Mouse (Mus musculus) telencephalon, adult 2 months (tissue): ENCODE data around the gene Tm9sf1.

Source experiments
- DNase-seq: peaks from one replicate; pipeline ENCODE4 v3.0.0-alpha.2; 2011; ENCODE audit warnings: low read depth, low spot score

Gene Tm9sf1

DNA sequence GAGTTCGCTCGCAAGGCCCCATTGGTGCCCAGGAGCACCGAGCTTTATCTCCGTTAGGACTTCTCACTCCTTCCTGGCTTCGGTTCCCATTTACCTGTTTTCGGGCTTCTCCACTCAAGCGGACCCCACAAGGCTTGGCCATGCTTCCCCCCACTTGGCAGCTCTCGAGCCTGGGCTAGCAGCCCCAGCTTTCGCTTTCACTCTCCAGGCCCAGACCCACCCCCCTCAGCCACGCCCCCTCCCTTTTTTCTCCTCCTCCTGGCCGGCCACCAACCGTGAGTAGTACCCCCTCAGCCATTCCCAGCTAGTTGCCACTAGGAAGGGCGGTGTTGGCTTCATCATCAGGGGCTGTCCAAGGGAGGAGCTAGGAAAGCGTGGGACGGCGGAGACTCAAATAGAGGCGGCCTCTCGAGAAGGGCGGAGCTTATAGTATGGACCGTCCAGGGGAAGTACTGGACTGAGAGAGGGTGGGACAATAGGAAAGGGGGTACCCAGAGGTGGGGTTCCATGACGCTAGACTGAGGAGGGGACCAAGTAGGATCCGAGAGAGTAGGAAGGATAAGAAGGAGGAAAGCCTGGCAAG lies 52.8 kb downstream of the Tm9sf1 start, which contains the start of gene Psme2:
TSS of gene Psme2 (minus strand) at position 366 of the 583 bp plus-strand sequence.
- DNase-seq = peak; percentile 97

DNA sequence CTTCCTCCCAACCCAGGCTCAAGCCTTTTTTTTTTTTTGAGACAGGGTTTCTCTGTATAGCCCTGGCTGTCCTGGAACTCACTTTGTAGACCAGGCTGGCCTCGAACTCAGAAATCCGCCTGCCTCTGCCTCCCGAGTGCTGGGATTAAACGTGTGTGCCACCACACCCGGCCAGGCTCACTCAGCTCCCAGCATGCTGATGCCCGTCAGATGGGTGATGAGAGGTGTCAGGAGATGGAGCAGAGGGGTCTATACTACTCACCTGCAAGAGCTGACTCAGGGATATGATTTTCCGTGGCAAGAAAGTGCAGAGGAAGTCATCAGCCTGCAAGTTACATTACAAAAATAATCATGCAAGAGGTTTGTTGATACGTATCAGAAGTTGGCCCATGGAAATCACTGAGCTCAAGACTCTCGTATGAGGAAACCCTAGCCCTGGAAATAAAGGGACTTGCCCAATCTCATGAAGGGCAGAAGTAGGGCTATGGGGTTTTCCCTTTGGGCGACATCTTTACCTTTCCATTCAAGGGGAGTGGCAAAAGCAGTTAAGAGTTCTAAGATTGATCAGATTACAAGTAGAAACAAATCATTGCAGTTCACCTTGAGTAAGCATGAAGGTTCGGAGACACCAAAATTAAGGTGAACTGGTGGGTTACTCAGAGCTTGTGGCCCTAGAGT lies 53.7 kb downstream of the Tm9sf1 start:
- DNase-seq = no peak

DNA sequence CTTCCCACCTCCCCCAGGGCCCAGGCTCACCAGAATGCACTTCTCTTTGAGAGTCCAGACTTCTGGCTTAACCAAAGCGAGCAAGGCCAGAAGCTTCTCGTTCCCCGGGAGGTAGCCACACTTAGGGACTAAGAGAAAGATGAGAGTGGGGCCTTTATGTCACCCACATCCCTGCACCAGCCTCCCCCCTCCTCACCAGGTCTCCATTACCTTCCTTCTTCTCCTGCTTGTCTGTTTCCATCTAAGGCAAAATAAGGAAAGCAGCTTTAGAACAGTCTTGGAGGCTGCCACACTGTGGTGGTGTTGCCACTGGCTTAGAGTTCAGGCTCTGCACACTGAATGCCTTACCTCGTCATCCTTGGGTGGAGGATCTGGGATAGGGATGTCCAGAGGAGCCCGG lies 54.3 kb downstream of the Tm9sf1 start:
- no peak for DNase-seq

DNA sequence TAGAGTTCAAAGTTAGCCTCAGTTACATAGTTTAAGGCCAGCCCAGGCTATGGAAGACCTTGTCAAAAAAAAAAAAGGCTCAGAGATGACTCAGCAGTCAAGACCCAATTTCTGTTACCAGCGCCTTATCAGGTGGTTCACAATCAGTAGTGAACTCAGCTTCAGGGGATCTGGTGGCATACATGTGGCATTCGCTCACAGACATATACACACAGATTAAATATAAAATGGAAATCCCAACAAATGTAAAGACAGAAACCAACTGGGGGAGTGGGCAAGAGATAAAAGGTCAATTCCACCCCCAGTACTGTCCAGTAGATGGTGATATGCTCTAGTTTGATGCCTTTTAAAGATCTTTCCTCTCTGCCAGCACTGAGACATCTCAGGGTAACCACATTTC lies 57.5 kb downstream of the Tm9sf1 start:
- DNase-seq = no peak
